Mouse (Mus musculus) lung, embryonic 16.5 days (tissue): ENCODE measurements around the gene Gzmd. TPM values are rescaled to one million over a fixed set of nuclear protein-coding genes. Genes with fewer than 3 reads are reported as not detected.

ENCODE experiments used
- ATAC-seq: fragments of 200-750 bp; cut with Nextera tagmentation; 2 replicates; pipeline ENCODE4 v1.8.0; 2017; ENCODE audit warnings: low read depth, mild to moderate bottlenecking, moderate library complexity
- H3K27ac ChIP-seq: fragments of 300-500 bp; sonication (generic); 2 replicates; pipeline ENCODE4 v1.5.1; 2014; ENCODE audit warnings: mild to moderate bottlenecking, control low read depth, low read length
- H3K27me3 ChIP-seq: fragments of 300-500 bp; sonication (generic); 2 replicates; pipeline ENCODE4 v1.6.1; 2014; ENCODE audit warnings: low read depth, low read length, mixed read lengths; ENCODE audit not compliant: control insufficient read depth, insufficient read depth
- H3K36me3 ChIP-seq: fragments of 300-500 bp; sonication (generic); 2 replicates; pipeline ENCODE4 v1.6.1; 2014; ENCODE audit warnings: low read length; ENCODE audit not compliant: control insufficient read depth, insufficient read depth
- H3K4me1 ChIP-seq: fragments of 300-500 bp; sonication (generic); replicated peaks from 2 replicates; pipeline ENCODE4 v1.6.1; 2014; ENCODE audit warnings: low read length, mixed read lengths; ENCODE audit not compliant: control insufficient read depth, insufficient read depth
- H3K4me2 ChIP-seq: fragments of 300-500 bp; sonication (generic); 2 replicates; pipeline ENCODE4 v1.6.1; 2014; ENCODE audit warnings: low read depth, low read length, control low read depth
- H3K4me3 ChIP-seq: fragments of 300-500 bp; sonication (generic); 2 replicates; pipeline ENCODE4 v1.5.1; 2014; ENCODE audit warnings: mild to moderate bottlenecking, low read length, control low read depth
- H3K9ac ChIP-seq: fragments of 300-500 bp; sonication (generic); 2 replicates; pipeline ENCODE4 v1.6.1; 2014; ENCODE audit warnings: low read length, control low read depth
- H3K9me3 ChIP-seq: fragments of 300-500 bp; sonication (generic); 2 replicates; pipeline ENCODE4 v1.6.1; 2016; ENCODE audit warnings: low read length; ENCODE audit not compliant: control insufficient read depth
- WGBS: fragments of 180-500 bp; shearing (Covaris S2); extraction: QIAGEN DNeasy Blood & Tissue Kit; methylation state at CpG from one replicate; pipeline ENCODE4 v1.1.7; 2014; 5-methylcytosine and 5-hydroxymethylcytosine counted together
- microRNA-seq: library from miRNA; unstranded; fragments of <30 nt; microRNA quantifications from one replicate; pipeline ENCODE4, GENCODE M21; 2016
- polyA plus RNA-seq: library from polyadenylated mRNA; unstranded; fragments of >200 nt; fragmentation: Nextera tagmentation; extraction: Ambion mirVana; gene quantifications from 2 replicates; pipeline ENCODE4 v1.2.1, GENCODE M21; 2015

Gzmd gene
- polyA plus RNA-seq, 1 experiment from 2014 or later, result not detected

- Histone ChIP-seq H3K9me3 (no peaks in the 10 kb centered on the region), H3K4me2 (no peak overlapping the region), H3K4me3 (no peak overlapping the region), H3K9ac (no peak overlapping the region), H3K4me1 (no peaks in the 10 kb centered on the region), H3K27ac (no peak overlapping the region), H3K36me3 (no peaks in the 10 kb centered on the region), H3K27me3 (no peaks in the 10 kb centered on the region)
- 79% methylated on average over 1 of the region's 1 CpGs for whole genome bisulfite sequencing
- 0 out of 2 replicates have a peak, but pooled peaks have one; percentile 10 for ATAC-seq
Measured at GRCm38 (mm10) chr14:56097597-56097996, 34.8 kb downstream of the Gzmd start.

GRCm38 (mm10) chr14:56093353-56093752, 39.1 kb downstream of the Gzmd start:
- Histone ChIP-seq H3K4me1 (no peaks in the 10 kb centered on the region), H3K9ac (no peak overlapping the region), H3K27ac (no peak overlapping the region), H3K36me3 (no peaks in the 10 kb centered on the region), H3K4me3 (no peak overlapping the region), H3K4me2 (no peak overlapping the region), H3K27me3 (no peaks in the 10 kb centered on the region), H3K9me3 (no peaks in the 10 kb centered on the region)
- 63% methylated on average over 2 of the region's 2 CpGs for WGBS
- no peak for ATAC-seq

- WGBS, result 57% methylated on average over 3 of the region's 3 CpGs
- no peaks in the 10 kb centered on the region for H3K9me3 ChIP-seq
- H3K4me3 ChIP-seq, result no peak overlapping the region
- H3K4me1 ChIP-seq, result no peaks in the 10 kb centered on the region
- no peak overlapping the region for H3K27ac ChIP-seq
- H3K27me3 ChIP-seq, result no peaks in the 10 kb centered on the region
- H3K4me2 ChIP-seq, result no peak overlapping the region
- H3K9ac ChIP-seq, result no peak overlapping the region
- ATAC-seq, result no peak
- H3K36me3 ChIP-seq, result no peaks in the 10 kb centered on the region
Measured at GRCm38 (mm10) chr14:56086711-56087110, 45.7 kb downstream of the Gzmd start.

- 91% methylated on average over 2 of the region's 2 CpGs for WGBS
- no peak within 1 kb of the TSS for H3K4me3 ChIP-seq
- no peak within 1 kb of the TSS for H3K9ac ChIP-seq
- H3K4me2 ChIP-seq, result no peak within 1 kb of the TSS
- H3K27me3 ChIP-seq, result no peaks in the 10 kb centered on the region
- no peaks in the 10 kb centered on the region for H3K36me3 ChIP-seq
- H3K27ac ChIP-seq, result no peak within 1 kb of the TSS
- H3K9me3 ChIP-seq, result no peaks in the 10 kb centered on the region
- no peaks in the 10 kb centered on the region for H3K4me1 ChIP-seq
- no peak for ATAC-seq
Measured at GRCm38 (mm10) chr14:56085167-56085566, 47.2 kb downstream of the Gzmd start, which contains the start of gene Mcpt8. Gene Mcpt8 (minus strand): TSS chr14:56085273.

GRCm38 (mm10) chr14:56082016-56082415, 50.4 kb downstream of the Gzmd start:
- no peaks in the 10 kb centered on the region for H3K9me3 ChIP-seq
- no peaks in the 10 kb centered on the region for H3K4me1 ChIP-seq
- H3K36me3 ChIP-seq, result no peaks in the 10 kb centered on the region
- no peak overlapping the region for H3K4me3 ChIP-seq
- H3K9ac ChIP-seq, result no peak overlapping the region
- H3K4me2 ChIP-seq, result no peak overlapping the region
- H3K27me3 ChIP-seq, result no peaks in the 10 kb centered on the region
- no peak for ATAC-seq
- no peak overlapping the region for H3K27ac ChIP-seq
- 89% methylated on average over 4 of the region's 4 CpGs for WGBS

Small RNA genes within 50 kb of the gene (microRNA-seq; reads per million reads assigned to microRNA genes)
- gene Mir6949, result not detected

Other genes with a start within 250 kb of the Gzmd start
- gene Cbln3, start 248.2 kb downstream of the Gzmd start, polyA plus RNA-seq, result 1.1 and 1.2 TPM in 2 replicates
- gene Khnyn, start 247.7 kb downstream of the Gzmd start, polyA plus RNA-seq, result 17.8 and 19.5 TPM in 2 replicates
- gene Sdr39u1, start 232.3 kb downstream of the Gzmd start, polyA plus RNA-seq, result 55.0 and 55.9 TPM in 2 replicates
- gene Cma1, start 187.9 kb downstream of the Gzmd start, polyA plus RNA-seq, result 6.5 and 8.9 TPM in 2 replicates
- not detected in 2 replicates for gene Cma2, start 181.6 kb downstream of the Gzmd start, polyA plus RNA-seq
- not detected in 2 replicates for gene Mcpt1, start 114.6 kb downstream of the Gzmd start, polyA plus RNA-seq
- not detected in 2 replicates for gene Mcpt9, start 102.1 kb downstream of the Gzmd start, polyA plus RNA-seq
- gene Mcpt2, start 90.6 kb downstream of the Gzmd start, polyA plus RNA-seq, result 0.20 TPM in 1 of 2 replicates, not detected in the other
- 0.23 and 0.83 TPM in 2 replicates for gene Mcpt4, start 70.3 kb downstream of the Gzmd start, polyA plus RNA-seq
- 0.79 and 1.0 TPM in 2 replicates for gene Mcpt8, start 47.3 kb downstream of the Gzmd start, polyA plus RNA-seq
- 0.35 TPM in 1 of 2 replicates, not detected in the other for gene Ctsg, start 30.0 kb downstream of the Gzmd start, polyA plus RNA-seq
- gene Gzme, start 12.0 kb downstream of the Gzmd start, polyA plus RNA-seq, result not detected in 2 replicates
- not detected in 2 replicates for gene Gzmg, start 27.0 kb upstream of the Gzmd start, polyA plus RNA-seq
- gene Gzmn, start 42.0 kb upstream of the Gzmd start, polyA plus RNA-seq, result not detected in 2 replicates
- gene Gzmf, start 78.8 kb upstream of the Gzmd start, polyA plus RNA-seq, result not detected in 2 replicates
- not detected in 2 replicates for gene Gzmc, start 102.0 kb upstream of the Gzmd start, polyA plus RNA-seq
- gene Gzmb, start 129.7 kb upstream of the Gzmd start, polyA plus RNA-seq, result 2.0 and 2.3 TPM in 2 replicates
- 2.2 and 2.6 TPM in 2 replicates for gene Atp12a, start 232.5 kb upstream of the Gzmd start, polyA plus RNA-seq